Mouse (Mus musculus): ENCODE measurements around the gene Pard3b.

The Pard3b gene

DNA sequence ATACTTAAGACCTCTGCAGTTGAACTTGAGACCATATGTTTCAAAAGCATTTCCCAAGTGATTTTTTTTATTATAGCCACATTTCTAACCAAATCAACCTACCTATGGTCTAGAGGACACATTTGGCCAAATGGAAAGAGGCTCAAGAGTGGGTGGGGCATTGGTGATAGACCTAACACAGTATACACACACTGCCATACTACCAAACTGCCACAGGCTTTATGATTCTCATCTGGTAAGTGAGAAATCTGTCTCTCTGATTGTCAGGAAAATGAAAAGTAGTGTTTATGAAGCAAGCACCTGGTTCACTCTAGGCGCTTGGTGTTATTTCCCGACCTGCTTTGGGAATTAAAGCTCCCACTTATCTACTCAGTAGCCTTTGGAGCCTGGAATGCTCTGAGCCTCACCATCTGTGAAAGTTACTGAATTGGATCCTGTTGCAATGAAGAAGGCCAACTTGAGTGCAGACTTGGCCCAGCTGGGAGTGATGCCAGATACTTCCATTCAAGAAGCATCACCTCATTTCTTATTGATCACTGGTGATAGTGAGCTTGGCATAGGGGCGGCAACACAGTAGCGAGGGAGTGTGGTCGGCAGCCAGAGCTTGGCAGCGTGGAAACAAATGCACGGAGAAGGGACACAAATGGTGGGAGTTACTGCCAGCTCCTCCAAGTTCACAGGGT lies 810.7 kb downstream of the Pard3b start:
- no peak for DNase-seq (ENCODE audit: low spot score)

DNA sequence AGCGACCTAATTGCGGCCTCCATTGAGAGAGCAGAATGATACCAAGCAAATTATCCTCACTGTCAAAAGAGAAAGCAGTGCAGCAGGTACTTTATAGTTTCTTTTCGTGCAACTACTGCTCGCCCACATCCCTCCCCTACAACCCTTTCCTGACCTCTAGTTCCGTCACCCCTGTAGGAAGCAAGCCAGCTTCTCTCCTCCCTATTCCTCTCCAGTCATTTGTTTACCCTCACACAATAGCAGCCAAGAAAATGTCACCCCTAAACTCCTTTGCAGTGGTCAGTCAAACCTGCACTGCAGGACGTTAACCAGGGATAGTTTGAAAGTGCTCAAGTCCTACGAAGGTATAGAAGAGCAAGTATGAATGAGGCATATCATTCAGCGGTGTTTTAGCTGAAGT lies 826.9 kb downstream of the Pard3b start:
- DNase-seq (ENCODE audit: low spot score), result peak; percentile 8

DNA sequence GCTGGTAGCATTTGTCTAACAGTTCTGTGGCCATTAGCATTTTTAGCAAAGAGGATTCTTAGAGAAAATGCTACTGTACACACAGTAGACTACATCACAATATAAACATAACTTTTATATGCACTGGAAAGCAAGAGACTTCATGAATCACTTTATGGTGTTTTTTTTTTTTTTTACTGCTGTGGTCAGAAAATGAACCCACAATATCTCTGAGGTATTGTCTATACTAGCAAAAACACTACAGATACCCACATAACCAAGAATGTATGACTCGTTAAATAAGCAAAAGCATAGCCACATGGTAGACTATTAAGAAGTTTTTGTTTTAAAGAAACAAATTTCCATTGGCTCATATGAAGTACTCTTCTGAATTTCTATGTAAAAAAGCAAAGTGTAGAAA lies 827.9 kb downstream of the Pard3b start:
- DNase-seq (ENCODE audit: low spot score), result no peak

DNA sequence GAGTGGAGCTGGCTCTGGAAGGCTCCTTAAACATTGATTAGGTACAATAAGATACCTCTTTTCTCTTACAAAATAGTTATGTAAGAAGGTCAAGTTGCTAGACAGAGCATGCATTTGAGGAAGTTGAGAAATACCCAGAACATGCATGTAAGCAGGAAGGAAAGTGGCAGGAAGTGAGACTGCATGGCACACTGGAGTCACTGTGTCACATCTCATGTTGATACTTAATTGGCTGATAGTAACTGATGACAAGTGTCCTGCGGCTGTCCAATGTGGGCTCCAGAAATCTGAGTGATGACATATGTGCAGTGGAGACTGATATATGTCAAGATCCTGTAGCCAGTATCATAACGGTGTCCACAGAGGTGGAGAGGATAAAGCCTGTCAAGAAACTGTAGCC lies 844.4 kb downstream of the Pard3b start:
- no peak for DNase-seq (ENCODE audit: low spot score)

DNA sequence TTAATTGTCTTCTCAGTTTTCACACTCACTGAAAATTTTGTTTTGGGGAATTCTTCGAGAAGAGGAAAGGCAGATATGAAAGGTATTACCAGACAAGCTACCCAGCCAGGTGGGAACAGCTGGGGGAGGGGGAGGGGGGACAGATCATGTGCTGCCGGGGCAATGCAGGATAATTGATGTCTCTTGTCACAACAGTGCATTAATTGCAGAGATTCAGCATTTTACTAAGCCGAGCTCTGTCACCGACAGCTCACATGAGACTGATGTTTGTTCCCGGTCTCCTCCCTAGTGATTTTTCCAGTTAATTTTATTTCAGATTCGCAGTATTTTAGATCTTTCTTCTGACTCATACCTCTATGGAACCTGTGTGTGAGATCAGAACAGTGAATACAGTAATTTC lies 850.2 kb downstream of the Pard3b start:
- no peak for DNase-seq (ENCODE audit: low spot score)

DNA sequence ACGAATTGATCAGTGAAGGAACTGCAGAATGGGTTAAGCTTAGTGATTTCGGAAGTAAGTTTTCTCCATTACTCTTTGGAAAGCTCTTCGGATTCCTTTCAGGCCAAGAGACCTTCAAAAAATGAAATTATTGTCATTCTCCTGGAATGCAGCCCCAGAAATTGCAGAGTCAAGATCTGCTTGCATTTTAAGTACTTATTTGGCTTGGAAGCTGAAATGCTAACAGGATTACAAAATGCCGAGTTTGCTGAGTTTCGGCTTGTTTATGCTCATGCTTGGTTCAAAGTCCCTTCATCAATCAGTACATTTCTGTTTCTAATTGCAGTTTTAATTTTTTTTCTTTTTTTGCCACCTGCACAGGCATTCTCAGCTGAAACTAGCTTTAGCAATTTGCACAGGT lies 860.5 kb downstream of the Pard3b start:
- no peak for DNase-seq (ENCODE audit: low spot score)

DNA sequence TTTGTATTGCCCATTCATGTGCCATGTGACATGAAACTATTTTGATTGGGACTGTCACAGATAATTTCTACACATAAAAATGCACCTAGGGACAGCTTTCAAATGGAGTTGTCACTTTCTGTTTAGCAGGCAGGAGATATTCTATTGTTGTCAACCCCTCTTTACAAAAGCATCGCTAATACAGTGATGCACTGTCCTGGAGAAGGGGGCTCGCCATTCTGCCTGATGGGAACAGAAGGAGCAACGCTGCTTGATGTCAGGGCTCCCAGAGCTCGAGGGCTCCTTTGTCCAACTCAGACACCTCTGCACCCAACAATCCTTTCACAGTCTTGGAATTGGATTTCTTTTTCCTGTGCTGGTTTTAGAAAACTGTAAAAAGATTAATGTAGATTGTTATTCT lies 871.9 kb downstream of the Pard3b start:
- DNase-seq (ENCODE audit: low spot score), result peak; percentile 66

DNA sequence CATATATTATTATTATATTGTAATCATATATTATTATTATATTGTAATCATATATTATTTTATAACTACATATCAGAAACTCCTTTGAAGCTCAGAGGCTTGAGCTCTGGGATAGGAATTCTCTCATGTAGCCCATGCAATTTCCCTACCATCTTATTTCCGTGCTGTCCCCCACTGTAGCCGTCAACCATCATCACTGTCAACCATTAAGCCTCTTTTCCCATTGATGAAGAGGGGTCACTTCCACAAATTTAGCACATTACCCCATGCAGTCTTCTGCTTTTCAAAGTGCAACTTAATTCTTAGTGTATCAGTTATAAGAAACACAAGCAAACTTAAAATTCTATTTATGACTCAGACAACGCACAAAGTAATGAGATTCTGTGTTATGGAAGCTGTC lies 873.1 kb downstream of the Pard3b start:
- DNase-seq (ENCODE audit: low spot score), result peak; percentile 65

DNA sequence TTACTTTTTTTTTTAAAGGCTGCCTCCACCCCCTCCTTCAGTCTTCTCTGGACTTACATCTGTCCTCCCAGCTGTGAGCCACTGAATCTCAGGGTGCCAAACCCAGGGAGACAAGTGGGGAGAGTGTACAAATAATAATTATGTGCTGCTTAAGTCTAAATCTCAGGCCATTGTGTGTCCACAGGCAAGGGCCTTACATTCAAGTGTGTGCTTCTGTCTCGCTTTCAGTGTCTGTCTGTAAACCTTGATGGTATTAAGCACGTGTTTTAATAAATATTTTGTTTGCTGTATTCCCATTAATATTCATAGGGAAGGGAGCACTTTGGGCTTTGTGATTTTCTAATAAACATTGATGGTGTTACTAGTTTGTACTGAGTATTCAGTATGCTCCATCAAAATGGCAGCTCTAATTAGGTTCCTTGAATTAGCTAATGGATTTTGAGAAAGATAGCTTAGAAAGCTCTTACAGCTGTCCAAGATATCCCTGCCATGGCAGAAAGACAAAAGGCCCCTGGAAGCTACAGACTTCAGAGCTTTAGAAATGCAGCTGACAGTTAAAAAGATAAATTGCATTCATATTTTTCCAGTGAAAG lies 880.1 kb downstream of the Pard3b start:
- DNase-seq (ENCODE audit: low spot score), result no peak

DNA sequence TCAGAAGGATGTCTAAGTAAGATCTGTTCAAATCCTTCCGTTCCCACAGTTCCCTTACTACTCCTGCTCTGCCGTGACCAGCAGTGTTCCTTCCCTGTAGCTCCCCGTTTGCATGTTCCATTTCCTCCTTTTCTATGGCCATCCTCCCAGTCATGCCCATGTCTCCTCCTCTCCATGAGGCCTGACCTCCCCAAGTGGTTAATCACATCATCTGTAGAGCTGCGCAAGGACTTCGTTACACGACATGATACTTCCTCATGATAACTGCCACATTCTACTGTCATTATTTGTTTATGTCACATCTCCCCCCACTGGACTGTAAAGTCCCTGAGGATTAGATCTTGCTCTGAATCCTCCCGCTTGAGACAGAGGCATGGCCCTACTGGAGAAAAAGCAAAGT lies 882.7 kb downstream of the Pard3b start:
- peak; percentile 33 for DNase-seq (ENCODE audit: low spot score)

DNA sequence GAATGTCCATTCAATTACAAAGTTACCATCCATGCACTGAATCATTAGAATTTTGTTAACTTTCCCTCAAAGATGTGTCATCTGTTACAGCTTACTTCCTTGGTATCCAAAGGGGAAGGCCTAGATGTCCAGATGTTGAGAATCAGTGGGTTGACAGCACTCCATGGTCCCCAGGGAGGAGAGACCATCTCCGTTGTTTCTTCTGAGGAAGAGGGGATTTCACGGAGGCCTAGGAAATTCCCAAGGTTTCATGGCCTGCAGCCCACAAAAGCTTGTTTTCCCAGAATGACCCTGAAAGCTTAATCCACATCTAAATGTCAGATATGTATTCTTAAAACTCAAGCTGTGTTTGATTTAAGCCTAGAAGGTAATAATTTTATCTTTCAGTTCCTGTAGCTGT lies 884.1 kb downstream of the Pard3b start:
- DNase-seq (ENCODE audit: low spot score), result no peak

DNA sequence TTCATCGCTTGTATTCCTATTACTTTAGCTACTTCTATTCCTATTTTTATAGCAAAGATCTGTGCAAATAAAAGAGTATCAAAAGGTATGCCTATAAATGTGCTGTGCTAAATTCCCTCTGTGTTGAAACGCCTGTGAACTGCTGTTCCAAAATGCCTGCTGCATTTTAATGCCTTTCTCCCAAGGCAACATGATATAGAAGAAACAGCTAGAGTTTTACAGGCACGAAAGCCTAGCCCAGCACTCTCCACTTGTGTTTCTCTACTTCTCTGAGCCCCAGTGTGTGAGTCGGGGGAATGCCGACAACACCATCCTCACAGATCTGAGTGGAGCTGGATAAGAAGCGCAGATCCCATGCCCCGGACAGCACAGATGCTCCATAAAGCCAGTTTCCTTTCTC lies 889.2 kb downstream of the Pard3b start:
- DNase-seq (ENCODE audit: low spot score), result no peak

DNA sequence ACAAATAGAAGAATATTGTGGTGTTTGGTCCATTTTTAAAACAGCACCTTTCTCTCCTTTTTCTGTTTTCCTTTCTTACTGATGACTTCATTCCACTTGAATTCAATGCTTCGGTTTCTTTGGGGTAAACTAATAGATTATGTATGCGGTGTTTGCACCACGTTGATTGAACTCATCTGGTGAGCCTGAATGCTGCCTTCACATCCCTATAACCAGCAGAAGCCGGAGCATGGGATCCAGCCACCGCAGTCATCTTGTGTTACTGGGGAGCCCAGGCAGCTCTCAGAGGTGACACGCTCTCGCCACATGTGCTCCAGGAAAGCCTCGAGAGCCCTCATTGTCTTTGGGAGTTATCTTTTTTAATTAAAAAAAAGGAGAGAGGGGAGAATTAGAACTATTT lies 891.3 kb downstream of the Pard3b start:
- no peak for DNase-seq (ENCODE audit: low spot score)

DNA sequence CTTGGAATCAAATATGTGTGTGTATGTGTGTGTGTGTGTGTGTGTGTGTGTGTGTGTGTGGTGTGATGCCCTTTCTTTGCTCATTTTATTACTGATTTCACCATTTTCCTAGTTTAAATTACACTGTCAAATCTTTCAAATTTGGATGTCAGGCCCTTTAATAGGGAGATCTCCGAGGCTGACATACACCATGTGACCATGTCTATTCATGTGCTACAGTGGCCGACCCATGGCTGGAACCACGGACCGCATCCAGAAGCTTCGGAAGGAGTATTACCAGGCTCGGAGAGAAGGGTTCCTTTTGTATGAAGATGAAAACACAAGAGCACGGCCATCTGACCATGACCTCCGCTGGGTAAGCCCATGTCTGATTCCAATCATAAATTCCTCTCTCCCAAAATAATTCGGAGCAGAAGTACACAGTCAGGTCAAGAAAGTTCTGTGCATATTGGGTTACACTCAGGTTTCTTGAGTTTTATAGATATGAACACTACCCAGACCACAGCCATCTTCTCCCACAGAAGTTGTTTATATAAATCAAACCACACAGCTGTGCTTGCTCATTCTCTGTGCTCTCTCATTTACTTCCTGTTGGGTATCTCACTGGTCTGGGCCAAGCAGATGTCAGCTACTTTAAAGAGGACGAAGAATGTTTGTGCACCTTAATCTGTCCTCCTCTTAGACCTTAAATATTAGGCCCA lies 894.0 kb downstream of the Pard3b start:
- no peak for DNase-seq (ENCODE audit: low spot score)

DNA sequence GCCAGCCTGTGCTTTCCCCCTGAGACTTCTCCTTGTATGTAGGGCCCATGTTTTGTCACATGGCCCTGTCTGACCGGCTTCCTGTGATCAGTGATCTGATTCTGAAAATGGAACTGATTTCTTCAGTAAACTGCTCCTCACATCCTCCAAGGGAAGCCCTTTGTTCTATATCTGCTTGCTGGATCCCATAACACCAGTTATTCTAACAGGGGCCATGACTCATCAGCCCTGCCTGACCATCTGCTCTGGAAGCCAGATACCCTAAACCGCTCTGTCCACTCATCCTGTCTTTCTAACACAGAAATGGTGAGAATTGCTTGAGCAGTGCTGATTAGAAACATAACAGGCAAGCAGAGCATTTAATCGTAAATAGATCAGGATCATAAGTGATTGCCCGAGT lies 910.3 kb downstream of the Pard3b start:
- no peak for DNase-seq (ENCODE audit: low spot score)

DNA sequence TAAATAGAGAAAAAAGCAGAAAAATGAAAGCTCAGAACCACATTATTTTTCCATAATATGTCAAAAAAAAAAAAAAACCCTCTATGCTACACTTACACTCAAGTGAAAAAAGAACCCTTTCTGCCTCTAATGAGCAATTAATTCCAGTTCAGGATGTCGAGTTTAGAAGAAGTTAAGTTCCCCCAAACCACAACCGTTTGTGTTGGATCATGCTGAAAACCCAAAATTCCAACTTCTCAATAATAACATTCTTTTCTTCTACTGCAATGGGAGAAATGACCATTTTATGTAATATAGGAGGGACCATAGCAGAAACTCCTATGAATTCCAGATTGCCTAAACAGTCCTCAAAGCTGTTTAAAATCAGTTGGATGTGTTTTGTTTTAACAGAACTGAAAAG lies 911.9 kb downstream of the Pard3b start:
- no peak for DNase-seq (ENCODE audit: low spot score)

DNA sequence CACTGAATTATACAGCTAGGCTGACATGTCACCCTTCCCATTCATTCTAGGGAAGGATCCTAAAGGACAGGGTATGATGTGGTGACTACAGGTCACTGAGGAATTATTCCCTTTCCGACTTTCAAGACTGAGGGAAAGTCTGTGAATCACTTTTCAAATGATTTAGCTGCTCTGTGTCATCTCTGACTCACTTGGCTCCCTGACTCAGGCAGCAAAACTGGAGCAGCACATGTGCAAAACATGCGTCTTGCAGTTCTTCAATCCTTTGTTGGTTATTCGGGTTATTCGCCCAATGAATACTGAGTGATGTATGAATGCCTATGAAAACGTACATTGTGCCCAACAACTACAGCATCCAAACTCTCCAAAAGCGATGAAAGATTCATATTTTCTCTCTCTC lies 912.9 kb downstream of the Pard3b start:
- no peak for DNase-seq (ENCODE audit: low spot score)

DNA sequence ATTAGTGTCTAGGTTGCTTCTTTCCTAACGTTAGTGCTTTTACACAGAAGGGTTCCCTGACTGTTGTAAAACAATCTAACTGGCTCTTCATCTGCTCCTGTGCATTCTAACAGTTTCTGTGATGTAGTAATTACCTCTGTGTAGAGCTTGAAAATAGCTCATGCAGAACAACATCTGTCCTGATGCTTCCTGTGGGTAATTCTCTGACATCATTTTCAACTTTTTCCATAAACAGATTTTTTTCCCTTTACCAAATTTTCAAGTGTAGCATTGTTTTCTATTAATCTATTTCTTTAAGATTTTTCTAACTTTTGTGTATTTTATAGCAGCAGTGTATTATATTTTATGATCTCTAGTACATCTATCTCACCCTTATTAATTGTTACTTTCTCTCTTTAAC lies 917.2 kb downstream of the Pard3b start:
- DNase-seq (ENCODE audit: low spot score), result no peak

DNA sequence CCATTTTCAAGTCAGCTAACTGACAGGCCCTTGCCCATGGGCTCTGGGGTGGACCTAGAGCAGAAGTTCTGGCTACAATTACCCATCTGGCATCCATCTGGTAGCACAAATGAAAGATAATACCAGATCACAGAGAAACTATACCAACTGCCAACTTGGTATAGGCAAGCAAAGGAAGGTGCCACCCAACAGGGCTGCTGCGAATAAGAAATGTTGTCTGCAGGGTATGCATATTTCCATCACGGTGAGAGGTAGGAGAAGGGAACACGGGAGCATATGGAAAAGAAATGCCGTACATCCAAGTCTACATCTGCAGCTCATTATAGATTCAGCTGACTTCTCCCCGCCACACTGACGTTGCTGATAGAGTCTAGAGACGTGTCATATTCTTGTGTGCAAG lies 924.4 kb downstream of the Pard3b start:
- DNase-seq (ENCODE audit: low spot score), result no peak

DNA sequence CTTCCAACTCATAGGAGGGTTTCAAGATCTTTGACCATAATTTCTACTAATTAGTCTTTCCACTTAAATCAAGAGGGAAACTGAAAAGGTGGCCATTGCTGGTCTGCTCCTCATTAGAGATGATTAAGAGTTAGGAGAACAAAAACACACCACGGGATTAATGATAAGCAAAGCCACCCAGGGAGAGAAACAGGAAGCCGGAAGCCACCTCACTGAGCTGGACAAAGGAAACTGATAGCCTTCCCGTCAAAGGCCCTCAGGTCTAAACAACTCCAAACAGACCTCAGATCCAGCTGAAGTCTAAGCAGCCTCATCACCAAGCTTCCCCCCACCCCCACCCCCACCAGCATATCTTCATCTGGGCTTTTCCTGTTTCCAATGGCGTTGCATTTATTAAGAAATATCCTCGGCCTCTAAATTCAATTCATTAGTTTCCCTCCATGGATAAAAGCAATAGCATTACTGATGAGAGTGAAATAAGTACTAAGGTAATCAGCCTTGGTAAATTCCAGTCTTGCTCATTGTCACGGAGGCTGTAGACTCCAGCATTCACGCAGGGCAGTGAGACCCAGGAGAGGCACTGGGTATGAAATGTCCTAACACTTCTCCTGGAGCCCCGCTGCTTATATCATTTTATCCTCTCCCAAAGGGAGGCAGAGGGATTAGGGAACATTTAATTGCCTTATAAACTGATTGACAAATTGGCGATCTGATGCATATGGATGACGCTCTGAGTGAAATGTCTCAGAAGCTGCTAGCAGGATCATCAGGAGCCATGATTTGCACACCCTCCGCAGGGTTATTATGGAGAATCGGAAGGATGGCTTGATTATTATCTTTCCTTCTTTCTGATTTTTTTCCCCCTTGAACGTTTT lies 925.9 kb downstream of the Pard3b start:
- peak; percentile 86 for DNase-seq (ENCODE audit: low spot score)

DNA sequence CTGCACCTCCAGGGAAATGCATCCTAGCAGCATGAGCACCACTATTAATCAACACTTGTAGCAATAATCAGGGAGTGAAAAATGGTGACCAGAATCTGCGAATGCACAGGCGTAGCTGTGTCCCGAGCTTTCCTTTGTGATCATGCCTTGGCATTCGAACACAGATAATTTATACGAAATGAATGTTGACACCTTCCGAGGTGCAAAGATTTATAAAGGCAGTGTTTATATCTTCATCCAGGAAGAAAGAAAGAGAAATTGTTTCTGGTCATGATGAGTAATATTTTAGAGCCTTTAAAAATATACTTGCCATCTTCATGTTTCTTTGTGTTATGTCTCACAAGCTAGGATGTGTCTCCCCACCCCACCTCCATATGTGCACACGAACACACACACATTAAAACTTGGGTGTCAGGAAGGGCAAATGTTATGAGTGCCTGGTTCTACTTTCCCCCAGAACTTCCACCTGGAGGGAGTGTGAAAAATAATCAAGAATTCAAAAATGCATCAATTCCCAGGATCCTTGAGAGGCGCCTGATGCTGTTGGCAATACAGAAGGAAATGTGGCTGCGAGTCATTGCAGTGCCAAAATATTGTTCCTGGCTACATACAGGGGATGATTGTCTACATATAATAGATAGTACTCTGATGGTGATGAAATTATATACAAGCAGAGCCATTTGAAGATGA lies 926.6 kb downstream of the Pard3b start:
- DNase-seq (ENCODE audit: low spot score), result no peak

DNA sequence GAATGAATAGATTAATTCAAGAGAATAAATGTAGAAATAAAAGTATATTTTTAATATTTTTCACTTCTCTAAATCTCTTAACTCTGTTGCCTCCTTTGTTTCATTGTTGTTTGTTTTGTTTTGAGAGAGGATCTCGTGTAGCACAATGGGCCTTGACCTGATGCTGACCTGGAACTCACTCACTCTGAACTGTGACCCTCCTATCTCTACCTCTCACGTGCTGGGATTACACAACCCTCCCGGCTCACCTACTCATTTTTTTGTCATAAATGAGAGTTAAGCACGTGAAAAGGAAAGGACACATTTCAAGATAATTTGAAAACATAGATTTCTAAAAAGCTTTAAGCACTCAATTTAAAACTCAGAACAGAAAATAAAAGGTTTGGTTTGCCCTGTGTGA lies 928.0 kb downstream of the Pard3b start:
- no peak for DNase-seq (ENCODE audit: low spot score)
